Mouse (Mus musculus) testis, postnatal 10 days (tissue): ENCODE measurements at regions not wholly inside any gene's neighbourhood (a gene's known extent, or its start where the extent isn't known, plus 50 kb on each side); places are given as distances from the start of the nearest gene placed in this dataset.

ENCODE experiments used
- DNase-seq: peaks from one replicate; pipeline ENCODE4 v3.0.0; 2021; ENCODE audit warnings: low spot score

DNA sequence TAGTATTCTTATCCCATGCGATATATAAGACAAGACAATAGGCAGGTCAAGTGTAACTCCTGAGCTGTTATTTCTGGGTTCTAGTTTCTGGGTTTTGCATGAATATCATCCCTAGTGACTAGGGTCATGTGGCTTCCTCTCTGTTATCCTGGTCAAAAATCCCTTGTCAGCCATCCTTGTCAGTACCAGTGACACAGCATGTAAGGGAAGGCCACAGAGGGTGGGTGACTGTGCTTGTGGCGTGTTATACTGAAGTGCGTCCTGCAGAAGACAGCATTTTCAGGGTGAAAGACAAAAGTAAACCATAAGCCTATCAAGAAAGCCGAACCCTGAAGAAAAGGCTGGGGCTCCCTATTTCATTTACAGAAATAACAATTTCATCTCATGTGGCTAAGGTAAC lies 50.7 kb upstream of the Echdc3 start:
- DNase-seq: no peak

DNA sequence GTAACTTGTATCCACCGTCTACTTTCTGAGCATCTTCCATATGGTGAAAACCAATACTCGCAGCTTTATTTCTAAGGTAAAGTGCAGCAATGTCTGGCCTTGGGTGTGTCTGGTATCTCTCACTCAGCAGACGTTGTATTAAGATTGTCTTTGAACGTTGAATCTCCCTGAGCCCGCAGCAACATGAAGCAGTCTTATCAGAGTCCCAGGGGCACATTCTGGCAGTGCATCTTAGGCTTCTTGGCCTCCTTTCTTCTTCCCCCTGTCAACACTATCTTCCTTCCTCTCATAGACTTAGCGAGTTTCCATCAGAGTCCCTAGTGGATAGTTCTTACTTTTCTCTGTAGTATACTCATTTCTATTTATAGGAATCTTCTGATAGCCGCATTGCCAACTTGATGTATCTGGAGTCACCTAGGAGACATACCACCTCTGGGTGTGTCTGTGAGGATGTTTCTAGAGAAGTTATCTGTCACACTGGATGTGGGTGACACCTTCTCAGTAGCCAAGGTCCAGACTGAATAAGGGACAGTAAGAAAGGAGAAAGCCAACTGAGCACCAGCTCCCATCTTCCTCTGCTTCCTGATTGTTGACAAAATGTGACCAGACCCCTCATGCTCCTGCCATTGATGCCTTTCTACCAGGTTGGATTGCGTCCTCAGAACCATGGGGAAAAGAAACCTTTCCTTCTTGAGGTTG lies 51.4 kb upstream of the Echdc3 start:
- no peak for DNase-seq

DNA sequence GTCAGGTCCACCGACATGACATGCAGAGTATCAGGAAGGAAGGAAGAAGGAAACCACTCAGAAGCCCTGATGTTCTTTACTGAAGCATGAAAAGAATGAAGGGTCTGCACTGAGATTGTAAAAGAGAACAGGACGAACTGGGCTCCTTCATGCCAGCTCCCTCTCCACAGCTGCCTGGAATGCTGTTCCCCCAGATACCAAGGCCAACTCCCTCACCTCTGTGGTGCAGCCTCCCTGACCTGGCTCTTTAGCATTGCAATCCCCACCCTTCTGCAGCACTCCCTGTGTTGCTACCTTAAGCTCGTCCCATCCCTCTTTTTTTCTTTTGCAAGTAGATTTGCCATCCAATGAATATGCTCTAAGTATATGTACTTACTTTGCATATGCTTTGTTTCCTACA lies 52.3 kb upstream of the Echdc3 start:
- DNase-seq: no peak

DNA sequence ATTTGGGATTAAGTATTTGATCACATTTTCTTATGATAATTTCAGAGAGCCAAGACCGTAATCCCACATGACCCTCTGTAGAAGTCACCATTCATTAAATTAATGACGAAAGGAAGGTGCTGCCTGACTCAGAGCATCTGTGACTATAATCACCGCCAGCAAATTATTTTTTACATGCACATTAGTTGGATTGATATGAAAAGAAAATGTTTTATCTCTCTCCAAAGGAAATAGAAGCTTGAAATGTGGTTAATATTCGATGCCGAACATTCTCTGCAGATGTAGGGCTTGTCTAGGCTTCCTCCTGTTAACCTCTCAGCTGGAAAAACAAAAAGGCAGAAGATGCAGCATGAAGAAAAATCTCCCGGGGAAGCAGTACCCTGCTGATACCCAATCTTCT lies 54.2 kb upstream of the Echdc3 start:
- DNase-seq: no peak

DNA sequence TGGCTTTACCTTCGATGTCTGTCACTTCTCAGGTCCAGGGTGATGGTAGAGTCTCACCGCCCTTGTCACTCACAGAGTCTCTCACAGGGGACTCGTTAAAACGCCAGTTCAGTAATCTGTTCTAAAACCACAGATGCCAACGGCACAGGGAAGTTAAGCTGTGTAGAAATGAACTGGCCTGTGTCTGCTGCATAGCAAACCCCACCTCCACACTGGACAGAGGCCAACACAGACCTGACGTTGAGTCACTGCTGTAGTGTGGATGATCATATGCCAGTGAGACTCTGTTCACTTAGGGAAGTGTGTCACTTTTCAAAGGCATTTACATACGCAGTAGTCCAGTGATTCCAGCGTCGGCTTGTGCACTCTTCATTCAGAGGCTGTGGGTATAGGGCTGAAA lies 54.7 kb upstream of the Echdc3 start:
- peak; percentile 50 for DNase-seq

DNA sequence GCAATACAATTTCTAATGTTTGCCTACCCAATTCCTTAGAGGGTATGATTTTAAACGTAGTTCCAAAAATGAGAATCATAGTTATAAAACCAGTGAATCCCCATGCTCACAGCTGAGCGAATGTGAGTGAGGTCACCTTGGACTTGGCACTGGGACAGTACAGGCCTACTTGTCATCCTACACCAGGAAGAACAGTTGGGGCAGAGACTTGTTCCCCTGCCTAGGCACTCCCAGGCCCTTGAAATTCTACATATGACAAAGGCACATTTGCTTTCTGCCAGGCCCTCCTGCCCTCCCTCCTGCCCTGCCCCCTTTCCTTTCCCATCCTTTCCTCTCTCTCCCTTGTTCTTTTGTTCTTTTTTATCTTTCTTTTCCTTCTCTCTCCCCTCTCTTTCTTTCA lies 50.0 kb upstream of the Usp6nl start:
- no peak for DNase-seq
